8 mouse cellular contexts compared by ENCODE assay signal in the genomic region with DNA sequence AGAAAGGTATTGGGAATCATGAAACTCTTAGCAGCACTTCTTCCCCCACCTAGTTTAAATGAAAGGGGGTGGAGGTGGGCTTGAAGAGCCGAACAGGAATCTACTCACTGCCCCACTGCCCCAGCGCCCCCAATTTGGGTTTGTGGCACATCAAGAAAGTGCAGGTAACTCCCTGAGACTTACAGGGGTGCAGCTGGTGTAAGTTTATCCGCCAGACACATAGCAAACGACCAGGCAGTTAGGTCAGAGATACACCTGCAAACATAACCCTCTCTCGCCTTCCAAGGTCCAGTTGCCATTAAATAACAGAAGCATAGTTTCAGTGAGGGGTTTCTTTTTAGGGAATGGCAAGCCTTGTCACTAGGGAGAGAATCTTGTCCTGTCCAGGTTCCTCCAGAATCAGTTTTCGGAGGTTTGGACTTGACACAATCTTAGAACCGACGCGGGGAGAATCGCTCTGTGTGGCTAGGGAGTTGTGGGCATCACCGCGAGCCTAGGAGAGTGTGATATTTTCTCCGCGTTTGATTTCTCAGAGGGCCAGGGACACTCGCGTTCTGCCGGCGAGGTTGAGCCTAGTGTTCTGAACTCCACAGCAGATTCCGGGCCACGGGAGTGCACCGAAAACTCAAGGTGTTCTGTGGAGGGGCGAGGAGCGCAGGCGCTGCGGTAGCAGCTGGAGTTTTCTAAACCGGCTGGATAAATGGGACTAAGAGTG. TPM values are rescaled to one million over a fixed set of nuclear protein-coding genes. Genes with fewer than 3 reads are reported as not detected.
DNase-seq lines count a peak whose midpoint lies in the region; ATAC-seq and TF ChIP-seq lines count a peak whose summit lies in the region.

No protein-coding gene starts in this region.

- no peaks in the 10 kb centered on the region for H3K36me3 ChIP-seq in liver, embryonic 14.5 days (replicated peaks; ENCODE audit: control insufficient read depth, insufficient read depth, low read depth)

- TF ChIP-seq CTCF in liver, embryonic 14.5 days (IDR thresholded peaks at IDR 0.05; ENCODE audit: low read depth), result no peak

- H3K9me3 ChIP-seq in liver, embryonic 14.5 days (ENCODE audit: control insufficient read depth, low read length), result no peaks in the 10 kb centered on the region

- no peak for ATAC-seq in liver, embryonic 14.5 days (ENCODE audit: insufficient read depth)

- peak overlapping the region; percentile 32 for H3K4me2 ChIP-seq in liver, embryonic 14.5 days (ENCODE audit: low read depth)

- H3K9ac ChIP-seq in liver, embryonic 14.5 days (replicated peaks), result no peak overlapping the region

- no peak overlapping the region for H3K27ac ChIP-seq in liver, embryonic 14.5 days

- 1% methylated on average over 26 of the region's 26 CpGs for WGBS in liver, embryonic 14.5 days (ENCODE audit: insufficient replicate concordance)

- no peak for TF ChIP-seq EP300 in liver, embryonic 14.5 days (IDR thresholded peaks at IDR 0.05; ENCODE audit: low read depth)

- DNase-seq in cerebellum, adult 9-11 months, result peak; percentile 3
- DNase-seq in cerebellum, adult 11-12 months, result no peak
- DNase-seq in right cerebral cortex, postnatal 25 days, result peak; percentile 6
- no peak for DNase-seq in right cerebral cortex, postnatal 10 days (ENCODE audit: low spot score in 2 of 2)
- DNase-seq in liver, embryonic 14.5 days (ENCODE audit: low read depth in 3 of 3, low spot score in 3 of 3), result no peak
- DNase-seq in right cerebral cortex, adult 18-20 months, result no peak
- DNase-seq in frontal cortex, postnatal 10 days (ENCODE audit: low spot score in 2 of 2), result no peak
- DNase-seq in right cerebral cortex, adult 2 months (ENCODE audit: low spot score in 2 of 2), result no peak

- H3K4me3 ChIP-seq in liver, embryonic 14.5 days (ENCODE audit: insufficient read depth in 1 of 2, low read depth in 2 of 2, low read length in 2 of 2), result no peak overlapping the region; a peak in 1 of 4 replicates

- peaks cover 72% of the 10 kb centered on the region for H3K27me3 ChIP-seq in liver, embryonic 14.5 days (ENCODE audit: control insufficient read depth, insufficient read depth, low read length)

- H3K4me1 ChIP-seq in liver, embryonic 14.5 days (replicated peaks; ENCODE audit: control insufficient read depth in 2 of 2, insufficient read depth in 2 of 2, low read length in 1 of 2), result no peaks in the 10 kb centered on the region

RNA-seq across cellular contexts. Expression of a gene that starts 2.5 kb away (rescaled TPM):
- 0.03 TPM in 1 of 2 replicates, not detected in the other for polyA plus RNA-seq in liver, embryonic 14.5 days (2012; rRNA removed)
- not detected in 2 replicates for polyA plus RNA-seq in liver, embryonic 14.5 days (2014; fragmentation: Nextera tagmentation; extraction: Ambion mirVana)

Comparison
In these comparisons a context has a peak if more than half of its experiments do, and no peak if none do; other contexts are left out.
1. DNase-seq: peak in cerebellum, adult 9-11 months (single experiment) and right cerebral cortex, postnatal 25 days (single experiment); none in cerebellum, adult 11-12 months (single experiment), right cerebral cortex, postnatal 10 days (0 of 2), liver, embryonic 14.5 days (0 of 3), right cerebral cortex, adult 18-20 months (single experiment), frontal cortex, postnatal 10 days (0 of 2) and right cerebral cortex, adult 2 months (0 of 2).